Mouse (Mus musculus): ENCODE results near the gene Tmem140.

GRCm38 (mm10) chr6:34871929-34872328 lies 9.0 kb downstream of the Tmem140 start:
- no peak for TF ChIP-seq CTCF (IDR thresholded peaks at IDR 0.05; ENCODE audit: control insufficient read depth, insufficient read depth, insufficient read length)
- TF ChIP-seq USF1 (IDR thresholded peaks at IDR 0.05; ENCODE audit: low read depth): no peak

Measured in C2C12 (cell line).